Mouse (Mus musculus) adrenal gland, adult 18-20 months (tissue): ENCODE measurements at regions not wholly inside any gene's neighbourhood (a gene's known extent, or its start where the extent isn't known, plus 50 kb on each side); places are given as distances from the start of the nearest gene placed in this dataset.

Source experiments
- DNase-seq, 2 experiments: peaks; one replicate each; pipeline ENCODE4 v3.0.0; 2021 to 2022; ENCODE audit warnings: low spot score in 2 of 2

DNA sequence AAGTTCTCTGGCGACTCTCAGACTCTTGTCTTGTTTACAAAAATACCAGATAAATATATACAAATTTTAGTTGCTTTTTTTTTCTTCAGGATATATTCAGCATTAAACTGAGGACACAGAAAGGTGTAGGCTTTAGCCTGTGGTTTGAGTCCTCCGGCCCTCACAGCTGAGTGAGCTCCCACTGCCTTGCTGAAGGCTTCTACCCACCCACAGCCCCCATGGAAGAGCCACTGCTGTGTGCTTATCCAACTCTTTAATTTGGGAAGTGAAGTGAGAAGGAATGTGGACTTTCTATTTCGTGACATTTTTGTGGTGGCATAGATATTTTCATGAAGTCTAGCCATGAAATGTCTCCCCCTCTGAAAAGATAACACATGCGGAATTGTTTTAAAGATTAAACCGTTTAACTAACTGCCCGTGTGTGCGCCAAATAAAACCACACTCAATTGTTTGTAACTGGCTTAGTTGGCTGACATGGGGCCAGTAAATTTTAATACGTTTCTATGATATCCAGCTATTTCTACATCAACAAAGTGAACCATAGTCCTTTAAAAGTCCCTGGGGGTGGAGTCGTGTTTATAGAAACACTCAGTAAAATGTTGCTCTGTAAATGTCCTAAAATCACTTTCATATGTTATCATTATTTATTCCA lies 174.1 kb downstream of the Slc38a4 start:
- no peak for DNase-seq

DNA sequence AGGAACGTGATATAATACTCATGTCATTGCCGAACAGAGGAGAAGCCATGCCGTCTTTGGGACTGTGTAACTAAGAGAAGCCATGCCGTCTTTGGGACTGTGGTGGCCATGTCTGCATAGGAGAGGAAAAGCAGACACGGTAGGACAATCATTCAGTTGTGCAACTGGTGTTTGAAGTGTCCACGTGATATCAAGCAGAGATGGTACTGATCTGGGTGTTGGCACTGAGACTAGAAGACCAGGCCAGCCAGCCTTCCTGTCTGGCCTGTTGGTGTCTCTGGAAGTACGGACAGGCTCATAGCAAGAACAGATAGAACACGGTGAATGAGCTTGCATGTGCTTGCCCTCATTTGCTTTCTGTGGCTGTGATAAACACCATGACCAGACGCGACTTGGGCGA lies 175.7 kb downstream of the Slc38a4 start:
- DNase-seq = no peak

DNA sequence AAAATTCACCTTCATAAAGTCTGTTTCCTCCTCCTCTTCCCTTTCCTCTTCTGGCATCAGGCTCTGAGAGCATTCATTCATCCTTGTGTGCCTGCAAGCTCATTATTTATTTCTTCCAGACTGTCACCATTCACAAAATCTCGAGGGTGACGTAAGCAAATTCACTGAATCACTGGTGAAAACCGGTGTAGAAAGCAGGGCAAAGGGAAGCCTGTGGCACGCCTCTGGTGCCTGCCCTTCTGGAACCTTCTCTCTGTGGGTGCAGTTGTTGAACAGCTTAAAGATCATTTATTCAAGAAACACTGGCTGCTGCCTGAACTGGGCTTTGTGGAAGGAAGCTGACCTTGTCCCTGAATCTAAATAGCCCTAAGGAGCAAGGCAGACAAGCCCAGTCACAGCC lies 177.0 kb downstream of the Slc38a4 start:
- peak in 1 of 2 experiments; percentile 18 for DNase-seq

DNA sequence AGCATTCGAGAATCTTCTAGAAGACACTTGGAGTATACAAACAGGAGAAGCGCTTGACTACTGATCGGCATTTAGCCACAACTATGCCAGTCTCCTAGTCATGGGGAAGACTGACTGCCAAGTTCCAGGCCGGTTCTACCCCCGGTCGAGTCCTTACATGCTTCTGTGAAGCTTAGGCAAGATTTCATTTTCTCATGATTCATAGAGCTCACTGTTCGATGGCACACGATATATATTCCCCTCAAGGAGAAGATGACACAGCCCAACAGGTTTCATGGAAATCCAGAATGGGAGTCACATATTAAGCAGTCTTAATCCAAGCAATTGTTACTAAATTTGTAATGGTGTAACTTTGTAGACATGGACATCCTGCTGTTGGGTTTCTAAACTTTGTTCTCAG lies 177.8 kb downstream of the Slc38a4 start:
- DNase-seq = no peak

DNA sequence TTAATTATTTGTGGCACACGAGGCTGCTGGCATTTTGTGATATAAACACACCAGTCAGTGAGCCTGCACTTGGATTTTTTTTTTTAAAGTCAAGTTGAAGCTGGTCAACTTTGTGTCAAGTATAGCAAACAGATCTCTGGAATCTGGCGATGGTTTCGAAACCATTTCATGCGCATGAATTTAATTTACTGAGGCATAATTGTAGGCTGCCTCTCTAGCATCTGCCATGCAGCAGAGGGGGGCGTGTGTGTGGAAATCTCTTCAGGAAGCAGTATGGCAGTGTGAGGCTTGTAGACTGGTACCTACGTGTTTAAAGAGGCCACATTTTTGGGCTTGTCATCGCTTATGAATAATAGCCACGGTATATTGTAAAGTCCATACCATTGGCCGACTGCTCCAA lies 177.7 kb upstream of the Slc38a2 start:
- DNase-seq = no peak

DNA sequence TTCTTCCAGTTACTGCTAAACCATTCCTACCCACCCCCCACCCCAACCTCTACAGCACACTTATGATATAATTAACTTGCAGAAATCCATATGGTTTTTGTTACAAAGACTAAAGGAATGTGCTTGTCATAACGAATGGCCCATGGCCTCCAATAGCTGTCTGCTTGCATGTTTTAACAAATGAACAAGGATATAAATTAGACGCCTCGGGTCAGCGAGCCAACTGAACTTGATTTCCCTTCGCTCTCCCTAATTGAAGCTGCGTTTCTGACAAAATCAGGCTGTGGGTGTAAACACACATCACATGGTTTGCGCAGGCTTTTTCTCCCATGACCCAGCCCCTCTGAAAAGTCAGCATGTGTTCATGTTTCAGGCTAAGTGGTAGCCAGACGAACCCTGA lies 174.6 kb upstream of the Slc38a2 start:
- DNase-seq = no peak

DNA sequence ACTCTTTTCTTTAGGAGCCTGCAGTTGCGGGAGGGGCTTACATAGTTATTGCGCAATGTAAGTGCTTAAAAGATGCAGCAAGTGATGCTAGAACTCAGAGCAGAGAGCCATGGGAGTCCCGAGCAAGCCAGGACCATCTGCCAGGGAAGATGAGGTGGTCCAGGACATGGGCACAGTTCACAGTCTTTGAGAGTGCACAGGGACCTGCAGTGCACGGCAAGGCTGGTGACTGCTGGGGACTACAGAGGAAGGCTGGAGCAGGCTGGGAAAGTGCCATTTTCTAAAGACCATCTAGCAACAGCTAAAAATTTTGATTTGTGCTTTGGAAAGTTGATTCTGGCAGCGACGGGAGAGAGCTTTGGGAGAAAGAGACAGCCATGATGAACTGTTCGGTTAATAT lies 174.0 kb upstream of the Slc38a2 start:
- no peak for DNase-seq

DNA sequence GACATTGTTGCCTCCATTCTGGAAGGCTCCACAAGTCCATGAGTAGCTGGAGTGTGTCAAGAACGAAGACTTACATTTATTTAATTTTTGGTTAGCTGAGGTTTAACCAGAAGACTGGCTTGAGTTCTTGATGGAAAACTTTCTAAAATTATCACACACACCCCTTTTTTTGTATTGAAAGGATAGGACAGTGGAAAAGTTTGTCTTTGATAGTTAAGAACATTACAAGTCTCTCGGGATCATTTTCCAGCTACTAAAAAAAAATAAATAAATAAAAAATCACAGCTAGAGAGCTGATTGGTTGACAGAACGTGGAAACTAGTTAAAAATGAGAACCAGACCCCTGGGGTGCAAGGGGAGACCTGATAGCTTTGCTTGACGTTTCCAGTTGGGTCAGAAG lies 173.6 kb upstream of the Slc38a2 start:
- no peak for DNase-seq

DNA sequence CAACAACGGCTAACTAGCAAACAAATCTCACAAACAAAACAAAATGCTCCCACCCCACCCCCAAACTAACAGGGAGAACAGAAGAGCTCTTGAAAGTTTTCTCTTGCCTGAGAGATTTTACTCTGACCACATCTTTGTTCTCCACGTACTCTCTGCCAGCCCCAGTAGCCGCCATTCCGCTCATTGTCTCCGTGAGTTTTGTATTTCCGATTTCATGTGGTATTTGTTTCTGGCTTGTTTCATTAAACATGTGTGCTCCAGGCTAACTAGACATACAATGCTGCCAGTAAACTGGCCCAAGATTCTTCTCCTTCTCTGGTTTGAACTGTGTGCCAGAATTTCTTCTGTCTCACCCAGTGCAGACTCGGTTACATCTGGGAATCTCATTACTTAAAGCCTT lies 168.2 kb upstream of the Slc38a2 start:
- no peak for DNase-seq

DNA sequence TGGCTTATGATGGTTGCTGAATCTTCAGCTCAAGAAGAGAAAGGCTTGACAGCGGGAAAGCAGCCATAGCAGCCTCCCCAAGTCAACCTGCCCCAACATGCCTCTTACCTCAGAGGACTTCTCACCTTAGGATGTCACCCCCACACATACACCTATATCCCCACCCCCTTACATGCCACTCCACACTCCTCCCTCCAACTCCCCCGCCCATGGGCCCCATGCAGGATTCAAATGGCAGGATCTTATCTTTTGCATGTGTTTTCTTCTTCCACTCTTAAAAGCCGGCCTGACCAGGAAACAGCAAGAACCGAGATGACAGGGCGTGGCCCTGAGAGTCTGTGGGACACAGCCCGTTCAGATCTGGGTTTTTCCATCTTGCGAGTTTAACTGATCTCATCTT lies 166.4 kb upstream of the Slc38a2 start:
- no peak for DNase-seq

DNA sequence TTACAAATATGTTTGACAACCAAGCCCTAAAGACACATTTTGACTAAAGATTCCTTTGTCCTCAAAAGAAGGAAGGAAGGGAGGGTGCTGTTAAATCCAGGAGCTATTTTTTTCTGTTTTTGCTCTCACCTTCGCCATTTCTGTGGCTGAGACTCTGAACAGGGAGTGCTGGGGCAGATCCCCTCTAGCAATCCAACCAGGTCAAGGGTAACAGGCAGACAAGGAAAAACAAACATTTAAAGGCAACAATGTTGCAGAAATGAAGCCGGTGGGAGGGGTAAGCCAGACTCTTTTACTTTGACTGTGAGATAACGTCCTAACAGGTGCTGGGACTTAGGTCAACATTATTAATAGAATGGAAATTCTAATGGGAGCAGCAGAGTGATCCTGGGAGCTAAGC lies 158.2 kb upstream of the Slc38a2 start:
- DNase-seq = no peak

DNA sequence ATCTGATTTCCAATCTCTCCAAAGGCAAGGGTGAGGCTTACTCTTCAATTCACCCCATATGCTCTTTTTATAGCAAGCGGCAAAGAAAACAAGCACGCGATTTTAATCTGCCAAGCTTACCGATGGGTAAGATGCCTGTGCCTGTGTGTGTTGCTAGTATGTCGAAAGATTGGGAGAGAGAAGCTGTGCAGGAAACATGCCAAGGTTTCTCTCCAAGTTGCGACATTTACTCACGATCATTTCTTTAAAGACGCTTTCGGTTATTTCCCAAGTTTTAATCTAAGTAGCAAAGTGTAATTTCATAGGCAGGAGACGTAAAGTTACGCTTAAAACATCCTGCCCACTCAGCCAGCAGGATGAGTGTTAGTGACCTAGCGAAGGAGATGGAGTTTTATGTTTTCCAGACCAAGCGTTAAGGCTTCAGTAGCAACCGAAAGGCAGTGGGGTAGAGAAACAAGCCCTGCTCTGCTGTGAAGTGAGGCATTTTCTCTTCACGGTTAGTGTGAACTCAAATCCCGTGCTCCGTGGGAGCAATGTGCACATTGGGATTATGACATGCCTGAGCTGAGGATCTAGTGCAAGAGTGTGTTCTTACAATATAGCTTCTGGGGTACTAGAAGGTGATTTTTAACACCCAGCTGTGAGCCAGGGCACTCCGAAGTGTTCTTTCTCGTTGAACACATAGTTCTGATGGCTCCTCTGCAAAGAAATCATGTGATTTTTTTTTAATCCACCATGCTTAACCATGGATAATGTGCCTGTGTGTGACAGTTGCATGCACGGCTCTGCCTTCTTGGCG lies 152.6 kb upstream of the Slc38a2 start:
- no peak for DNase-seq

DNA sequence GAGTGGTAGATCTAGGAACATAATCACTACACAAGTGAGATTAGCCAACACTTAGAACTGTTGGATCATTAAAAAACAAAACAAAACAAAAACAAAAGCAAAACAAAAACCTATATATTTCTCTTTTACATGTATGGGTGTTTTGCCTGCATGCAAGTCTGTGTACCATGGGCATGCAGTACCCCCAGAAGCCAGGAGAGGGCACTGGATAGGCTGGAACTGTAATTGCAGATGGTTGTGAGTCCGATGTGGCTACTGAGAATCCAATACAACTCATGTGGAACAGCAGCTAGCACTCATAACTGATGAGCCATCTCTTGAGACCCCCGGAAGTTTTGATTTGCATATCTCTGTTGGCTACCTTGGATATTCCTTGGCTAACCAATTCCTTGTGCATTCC lies 148.6 kb upstream of the Slc38a2 start:
- no peak for DNase-seq

DNA sequence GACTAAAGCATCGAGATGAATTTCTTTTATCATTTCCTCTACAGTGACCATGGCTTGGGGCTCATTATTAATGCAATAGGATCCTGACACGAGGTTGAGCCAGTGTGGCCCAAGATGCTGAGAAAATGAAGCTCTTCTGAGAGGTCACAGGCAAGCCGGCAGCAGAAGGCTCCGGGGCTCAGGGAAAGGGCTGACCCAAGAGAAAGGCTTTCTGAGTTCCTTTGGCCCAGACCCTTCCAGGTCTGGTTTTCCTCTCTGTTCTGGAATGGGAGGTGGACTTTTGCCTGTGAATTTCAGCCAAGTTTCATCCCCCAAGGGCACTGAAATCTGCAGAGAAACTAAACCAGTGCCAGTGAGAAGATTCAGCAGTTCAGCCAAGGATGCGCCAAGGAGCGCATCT lies 145.7 kb upstream of the Slc38a2 start:
- no peak for DNase-seq

DNA sequence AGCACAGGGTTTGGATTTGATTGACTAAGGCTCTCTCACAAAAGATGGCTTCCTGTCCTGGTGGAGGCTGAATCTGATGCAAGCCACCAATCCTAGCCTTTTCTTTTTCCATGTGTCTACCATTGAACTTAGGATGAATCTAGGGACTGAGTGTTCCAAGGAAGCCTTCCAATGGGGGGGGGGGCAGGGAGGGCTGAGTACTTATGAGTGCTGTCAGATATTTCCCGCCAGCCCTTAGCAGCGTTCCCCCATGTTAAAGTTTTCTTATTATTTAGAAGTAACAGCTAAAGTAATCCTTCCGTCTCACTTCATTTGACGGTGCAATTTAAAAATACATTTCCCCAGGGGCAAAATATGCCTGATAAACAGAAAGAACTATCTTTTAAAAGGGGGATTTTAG lies 144.8 kb upstream of the Slc38a2 start:
- no peak for DNase-seq

DNA sequence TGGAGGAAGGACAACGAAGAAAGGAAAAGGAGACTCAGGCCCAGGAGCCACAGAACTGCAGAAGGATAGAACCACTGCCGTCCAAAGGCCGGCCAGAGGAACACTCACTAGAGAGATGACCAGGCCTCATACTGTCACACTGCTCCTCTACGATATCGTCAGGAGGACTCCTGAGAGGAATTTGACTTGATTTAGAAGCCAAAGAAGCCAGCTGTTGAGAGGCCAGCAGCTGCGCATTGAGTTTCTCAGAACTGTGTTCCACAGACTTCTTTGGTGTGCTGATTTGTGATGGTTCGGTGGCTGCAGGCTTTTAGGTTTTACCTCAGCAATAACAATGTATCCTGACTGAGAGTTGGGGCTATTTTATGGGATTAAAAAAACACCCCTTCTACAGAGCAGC lies 144.1 kb upstream of the Slc38a2 start:
- DNase-seq = no peak

DNA sequence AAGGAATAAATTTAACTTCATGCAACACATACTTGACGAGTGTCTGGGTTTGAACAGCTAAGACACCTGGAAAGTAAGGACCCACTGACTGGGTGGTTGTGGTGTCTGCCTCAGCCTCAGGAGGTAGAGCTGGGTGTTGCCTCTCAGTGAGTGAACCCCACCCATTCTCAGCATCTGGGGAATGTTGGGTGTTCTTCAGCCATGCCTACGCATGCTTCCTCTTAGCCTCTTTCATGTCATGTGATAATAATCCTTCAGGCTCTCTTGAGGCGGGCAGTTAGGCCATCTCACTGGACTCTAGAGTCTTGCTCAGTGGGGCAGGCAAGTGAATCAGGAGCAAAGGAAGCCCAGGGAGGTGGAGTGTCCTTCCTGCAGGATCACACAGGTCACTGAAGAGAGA lies 143.4 kb upstream of the Slc38a2 start:
- DNase-seq = no peak

DNA sequence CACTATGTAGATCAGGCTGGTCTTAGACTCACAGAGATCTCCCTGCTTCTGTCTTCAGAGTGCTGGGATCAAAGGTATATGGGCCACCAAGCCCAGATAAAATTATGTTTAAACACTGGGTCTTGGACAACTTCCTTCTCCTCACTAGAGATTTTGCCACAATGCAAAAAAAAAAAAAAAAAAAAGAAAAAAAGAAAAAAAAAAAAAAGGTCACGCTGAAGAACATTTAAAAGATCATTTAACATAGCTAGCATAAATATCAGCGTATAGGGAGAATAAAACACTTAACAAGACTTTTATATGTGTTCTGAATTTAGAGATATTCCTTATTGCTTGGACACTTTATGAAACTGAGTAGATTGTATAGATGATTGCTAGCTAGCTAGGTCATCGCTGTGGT lies 137.1 kb upstream of the Slc38a2 start:
- DNase-seq = no peak

DNA sequence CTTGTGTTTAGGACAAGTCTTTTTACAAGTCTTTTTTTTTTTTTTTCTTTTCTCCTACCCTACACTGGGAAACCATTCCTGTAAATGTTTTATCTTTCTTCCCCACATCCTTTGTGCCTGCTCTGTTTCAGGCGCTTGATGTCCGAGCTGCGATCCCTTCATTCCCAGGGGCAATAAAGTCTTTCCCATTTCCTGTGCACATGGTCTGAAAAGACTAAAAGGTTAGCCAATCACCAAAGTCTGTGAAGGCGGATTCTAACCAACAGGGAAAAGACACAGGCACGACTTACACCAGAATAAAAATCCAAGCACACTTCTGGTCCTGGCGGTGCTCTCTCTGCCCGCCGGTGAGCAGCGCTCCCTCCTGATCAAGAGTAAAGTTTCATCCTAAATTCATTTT lies 135.3 kb upstream of the Slc38a2 start:
- DNase-seq = no peak

DNA sequence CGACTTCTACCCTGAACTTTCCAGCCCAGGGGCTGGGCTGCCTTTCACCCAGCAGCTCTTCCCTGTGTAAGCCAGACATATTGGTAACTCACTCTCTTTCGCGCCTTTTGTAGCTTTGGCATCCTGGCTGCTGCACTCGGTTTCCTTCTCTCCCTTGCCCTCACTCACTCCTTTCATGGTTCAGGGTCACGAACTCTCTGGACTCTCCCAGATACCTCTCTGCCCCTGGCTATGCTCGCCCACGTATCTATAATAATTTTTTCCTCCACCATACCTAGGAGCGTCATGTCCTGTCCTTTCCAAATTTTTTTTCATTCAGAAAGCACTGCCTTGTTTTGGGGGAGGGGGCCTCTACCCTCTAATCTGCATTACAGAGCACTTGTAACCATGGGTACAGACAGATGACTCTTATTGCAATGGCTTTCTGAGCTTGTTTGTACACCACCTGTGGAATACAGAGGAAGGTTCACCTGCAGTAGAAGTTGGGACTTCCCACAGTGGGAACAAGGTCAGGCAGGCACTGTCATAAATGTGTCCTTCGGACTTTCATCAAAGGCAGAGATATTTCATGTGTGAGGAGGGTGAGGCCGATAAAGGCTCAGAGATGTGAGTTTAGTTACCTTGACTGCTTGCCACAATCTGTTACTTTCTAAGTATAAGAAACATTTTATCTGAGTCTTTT lies 134.8 kb upstream of the Slc38a2 start:
- DNase-seq = no peak

DNA sequence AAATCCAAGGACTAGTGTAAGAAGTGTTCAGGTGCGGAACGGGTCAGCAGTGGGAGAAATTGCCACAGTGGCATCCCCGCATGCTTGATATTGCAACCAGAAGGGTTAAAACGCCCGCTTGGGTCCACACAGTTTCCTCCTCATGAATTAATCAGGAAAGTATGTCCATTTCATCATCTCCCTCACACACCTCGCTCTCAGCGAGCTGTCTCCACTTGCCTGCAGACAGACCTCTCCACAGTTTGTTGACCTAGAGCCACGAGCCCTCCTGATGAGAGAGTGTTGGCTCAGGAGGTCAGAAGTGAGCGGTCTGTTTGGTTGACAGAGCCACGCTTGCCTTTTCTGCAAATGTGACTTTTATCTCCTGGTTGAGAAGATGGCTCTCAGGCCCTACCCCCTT lies 132.9 kb upstream of the Slc38a2 start:
- DNase-seq = no peak

DNA sequence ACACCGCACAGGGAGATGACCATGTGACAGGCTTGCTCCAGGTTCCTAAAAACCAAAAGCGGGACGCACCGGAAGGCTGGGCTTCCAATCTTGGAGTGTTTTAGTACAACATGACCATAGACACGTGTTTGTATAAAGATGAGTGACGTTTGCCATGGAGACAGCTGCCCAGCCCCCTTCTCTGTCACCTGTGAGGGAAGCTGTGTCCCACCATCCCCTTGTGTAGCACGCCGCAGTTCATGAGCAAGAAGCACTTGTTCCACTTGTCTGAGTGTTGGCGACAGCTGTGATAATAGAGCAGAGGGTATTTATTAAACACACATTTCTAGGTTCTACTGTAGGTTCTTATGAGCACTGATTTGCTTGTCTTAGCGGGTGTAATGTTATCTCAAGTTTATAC lies 131.7 kb upstream of the Slc38a2 start:
- no peak for DNase-seq

DNA sequence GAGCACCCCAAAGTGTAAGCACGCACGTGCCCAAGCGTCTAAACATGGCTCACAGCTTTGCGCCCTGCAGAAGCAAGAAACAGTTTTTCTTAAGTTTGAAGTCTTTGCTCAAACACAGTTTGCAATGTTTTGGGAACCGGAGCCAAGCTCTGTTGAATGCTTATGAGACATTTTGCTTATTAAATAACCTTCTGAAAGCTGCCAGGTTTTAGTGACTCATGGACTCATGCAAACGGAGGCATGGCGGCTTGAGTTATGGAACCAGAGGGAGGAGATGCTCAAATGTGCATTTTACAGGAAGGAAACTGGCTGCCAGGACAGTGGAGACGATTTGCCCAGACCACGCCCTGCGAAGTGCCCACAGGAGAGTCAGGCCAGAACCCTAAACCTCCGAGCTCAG lies 131.0 kb upstream of the Slc38a2 start:
- no peak for DNase-seq
